Mouse (Mus musculus) frontal cortex, postnatal 14 days (tissue): Measurements from ENCODE around the gene Frem1.

ENCODE experiments used
- DNase-seq, 2 experiments: peaks; one replicate each; pipeline ENCODE4 v3.0.0; 2022; ENCODE audit warnings: low spot score in 2 of 2

Frem1 gene

DNA sequence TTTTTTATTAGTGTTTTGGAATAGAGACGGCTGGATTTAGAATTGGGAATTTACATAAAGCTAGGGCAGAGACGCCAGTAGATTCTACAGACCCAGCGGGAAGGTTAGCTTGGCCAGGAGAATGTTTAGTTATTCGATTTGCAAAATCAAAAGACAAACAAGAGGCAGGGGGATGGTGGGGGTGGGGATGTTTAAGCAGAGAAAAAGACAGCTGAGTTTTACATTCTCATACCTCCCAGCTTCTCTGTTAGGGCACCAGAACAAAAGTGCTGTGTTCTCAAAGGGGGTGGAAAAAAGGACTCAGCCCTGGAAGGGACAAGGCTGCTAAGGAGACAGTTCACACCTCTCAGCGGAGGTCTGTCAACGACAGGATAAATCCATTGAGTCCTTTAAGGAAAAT, 180.0 kb downstream of the Frem1 start:
- no peak for DNase-seq

GRCm38 (mm10) chr4:82870931-82871330, 181.2 kb downstream of the Frem1 start:
- no peak for DNase-seq

DNA sequence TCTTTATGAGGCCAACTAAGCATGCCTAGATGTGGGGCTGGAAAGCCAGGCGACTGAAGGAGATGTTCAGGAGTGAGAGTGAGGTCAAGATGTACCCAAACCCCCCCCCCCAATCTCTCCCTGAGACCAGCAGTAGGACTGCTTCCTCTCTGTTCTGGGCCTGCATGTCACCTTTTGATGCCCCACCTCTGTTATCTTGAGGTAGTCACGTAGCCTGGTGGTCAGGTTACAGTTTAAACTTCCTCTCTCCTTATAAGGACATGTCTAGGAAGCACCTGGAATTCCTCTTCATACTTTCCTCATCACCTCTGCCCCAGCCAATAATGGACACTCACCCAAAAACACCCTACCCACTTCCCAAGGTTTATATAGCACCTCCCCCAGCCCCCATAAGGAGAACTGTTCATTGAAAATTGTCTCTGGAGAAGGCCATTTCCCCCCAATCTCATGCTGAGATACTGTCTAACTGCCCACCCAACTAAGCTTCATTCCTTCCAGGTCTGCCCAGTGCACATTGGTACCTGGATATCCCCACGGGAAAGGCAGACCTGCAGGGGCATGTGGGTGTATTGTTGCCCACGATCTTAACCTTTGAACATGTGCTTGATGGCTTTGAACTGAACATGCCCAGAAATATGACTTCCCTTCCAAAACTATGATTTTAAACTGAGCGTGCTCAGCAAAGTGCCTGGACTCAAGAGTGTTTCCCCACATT, 184.3 kb downstream of the Frem1 start:
- no peak for DNase-seq

DNA sequence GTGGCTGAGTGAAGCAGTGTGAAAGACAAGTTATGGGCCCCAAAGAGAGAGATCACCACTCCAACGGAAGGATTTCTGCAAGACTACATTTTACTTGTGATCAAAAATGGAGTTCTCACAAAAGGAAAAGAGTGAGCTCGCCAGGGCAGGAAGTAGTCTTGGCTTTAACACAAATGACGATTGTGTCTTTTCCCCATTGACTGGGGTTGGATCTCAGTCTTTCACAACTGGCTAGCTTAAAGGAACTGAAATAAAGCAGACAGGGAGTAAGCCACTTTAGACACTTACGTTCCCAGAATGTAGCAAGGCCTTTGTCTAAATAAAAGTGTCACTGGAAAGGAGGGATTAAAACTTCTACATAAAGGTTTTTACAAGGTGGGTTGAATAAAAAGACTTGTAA, 185.0 kb downstream of the Frem1 start:
- DNase-seq, result no peak

DNA sequence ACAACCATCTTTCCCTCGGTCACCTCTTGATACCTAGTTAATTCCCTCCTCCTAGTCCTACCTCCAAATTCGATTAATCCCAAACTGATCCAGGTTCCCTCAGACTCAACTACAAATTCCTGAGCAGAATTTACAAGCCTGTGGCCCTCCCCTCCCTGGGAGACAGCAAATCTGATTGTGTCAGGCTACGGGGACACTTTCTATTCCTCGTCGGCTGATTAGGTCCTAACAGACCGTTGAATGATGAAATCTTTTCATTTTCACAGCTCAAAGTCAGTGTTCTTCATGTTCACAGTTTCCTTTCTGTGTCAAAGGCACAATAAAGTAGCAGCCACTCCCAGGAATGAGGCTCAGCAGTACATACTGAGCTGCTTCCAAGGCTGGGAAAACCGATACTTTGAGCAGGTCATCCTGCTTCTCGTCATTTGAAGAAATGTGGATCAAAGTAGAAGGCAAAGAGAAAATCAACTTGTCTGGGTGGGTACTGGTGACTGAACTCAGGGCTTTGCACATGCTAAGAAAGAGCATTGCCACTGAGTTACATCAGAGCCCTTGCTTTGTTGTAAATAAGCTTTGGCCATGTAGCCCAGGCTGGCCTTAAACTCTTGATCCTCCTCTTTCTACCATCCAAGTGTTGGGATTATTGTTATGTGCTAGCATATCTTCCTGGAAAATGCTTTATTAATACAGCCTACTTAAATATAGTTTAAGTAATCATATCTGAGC, 187.0 kb downstream of the Frem1 start:
- DNase-seq, result no peak

DNA sequence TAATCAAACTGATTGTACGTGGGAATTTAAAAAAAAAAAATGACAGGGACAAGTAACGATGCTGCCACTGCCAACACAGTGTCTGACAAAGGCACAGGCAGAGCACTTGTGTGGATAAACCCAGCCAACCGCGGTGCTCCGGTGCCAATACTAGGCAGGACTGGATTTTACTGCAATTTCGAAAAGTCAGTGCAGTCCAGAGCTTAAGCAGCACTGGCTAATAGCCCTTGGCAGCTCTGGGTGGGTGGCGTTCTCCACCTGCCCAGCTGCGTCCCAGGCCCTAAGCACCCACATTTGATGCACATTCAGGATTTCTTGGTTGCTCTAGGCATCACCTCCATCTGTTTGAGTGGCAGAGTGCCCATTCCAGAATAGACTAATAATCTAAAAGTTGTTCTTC, 188.8 kb downstream of the Frem1 start:
- DNase-seq, result no peak

DNA sequence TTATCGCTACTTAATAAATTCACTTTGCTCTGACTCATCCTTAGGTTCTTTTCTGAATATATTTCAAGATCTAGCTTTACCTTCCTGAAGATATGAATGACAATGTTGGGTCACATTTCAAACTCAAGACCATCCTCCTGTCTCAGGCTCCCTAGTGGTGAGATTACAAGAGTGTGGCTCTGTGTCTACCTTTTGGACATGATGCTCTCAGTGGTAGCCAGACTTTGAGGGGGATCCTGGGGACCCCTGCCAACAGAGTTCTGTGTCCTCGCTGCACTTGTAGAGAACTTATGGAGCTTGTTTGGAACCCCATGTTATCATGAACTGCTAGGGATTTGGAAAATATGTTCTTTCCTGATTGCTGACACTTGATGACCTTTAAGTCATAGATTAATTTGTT, 190.7 kb downstream of the Frem1 start:
- no peak for DNase-seq

DNA sequence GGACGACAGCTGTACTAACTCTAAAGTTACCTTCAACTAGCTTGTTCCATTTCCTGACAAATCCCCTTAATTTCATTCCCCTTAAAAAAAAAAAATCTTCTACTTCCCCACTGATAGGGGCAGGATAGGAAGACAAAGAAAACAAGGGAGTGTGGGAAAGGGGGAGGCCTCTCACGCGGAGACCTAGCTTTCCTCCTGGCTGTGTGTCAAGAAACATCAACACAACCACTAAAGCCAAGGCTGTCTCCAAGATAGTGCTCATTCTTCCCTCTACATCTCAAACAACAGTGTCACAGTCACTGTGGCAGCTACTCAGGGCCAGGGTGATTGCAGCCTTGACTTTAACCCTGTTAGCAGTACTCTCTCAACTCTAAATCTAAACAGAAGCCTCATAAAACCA, 191.6 kb downstream of the Frem1 start:
- no peak for DNase-seq

GRCm38 (mm10) chr4:82859131-82860125, 192.7 kb downstream of the Frem1 start, which contains the start of gene Zdhhc21:
Zdhhc21 (minus strand) TSS chr4:82859958.
- peak; percentile 41 to 69 for DNase-seq

DNA sequence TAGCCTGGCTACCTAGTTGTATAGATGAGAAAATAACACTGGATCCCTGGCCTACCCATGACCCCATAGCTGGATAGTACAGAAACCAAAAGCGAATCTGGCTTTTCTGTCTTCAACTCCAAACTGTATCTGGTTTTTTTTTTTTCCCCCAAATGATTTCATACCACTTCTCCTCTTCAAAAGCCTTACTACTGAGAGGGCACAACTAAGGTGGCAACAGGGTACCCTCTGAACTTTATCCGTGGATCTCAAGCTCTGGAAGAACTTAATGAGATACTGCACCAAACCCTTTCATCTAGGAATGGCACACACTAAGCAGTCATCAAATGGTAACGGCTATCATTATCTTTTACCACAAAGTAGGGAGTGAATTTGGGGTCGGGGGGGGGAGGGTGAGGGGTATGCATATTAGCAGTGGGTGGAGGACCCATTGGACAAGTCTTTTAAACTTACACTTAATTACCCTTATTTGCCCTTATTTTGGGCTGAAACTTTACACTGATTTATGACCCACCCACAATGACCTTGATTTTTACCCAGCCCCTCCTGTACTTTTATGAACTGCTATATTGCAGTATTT, 193.6 kb downstream of the Frem1 start:
- DNase-seq, result no peak

DNA sequence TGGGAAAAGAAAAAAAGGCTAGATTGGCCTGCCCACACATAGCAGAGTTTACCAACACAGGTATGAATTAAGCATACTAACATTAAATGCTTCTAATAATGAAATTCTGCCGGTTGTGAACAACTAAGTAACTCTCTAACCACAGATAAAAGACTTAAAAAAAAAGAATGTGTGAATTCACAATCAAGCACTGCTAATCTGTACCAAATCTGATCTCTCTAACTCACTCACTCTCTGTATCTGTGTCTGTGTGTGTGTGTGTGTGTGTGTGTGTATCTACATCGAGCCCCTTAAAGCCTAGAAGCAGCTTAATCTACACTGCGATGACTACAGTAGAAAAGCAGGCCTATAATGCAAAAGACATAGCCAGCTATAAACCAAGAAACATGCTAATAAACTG, 195.2 kb downstream of the Frem1 start:
- no peak for DNase-seq

- no peak for DNase-seq
Measured at GRCm38 (mm10) chr4:82853809-82854208, 198.3 kb downstream of the Frem1 start.

- no peak for DNase-seq
Measured at GRCm38 (mm10) chr4:82848552-82849234, 203.4 kb downstream of the Frem1 start.
